Mouse (Mus musculus) thymus, postnatal 36 days (tissue): ENCODE data around the gene Prr15.

Experiments
- DNase-seq, 2 experiments: peaks; one replicate each; pipeline ENCODE4 v3.0.0; 2022; ENCODE audit warnings: mixed read lengths in 2 of 2

The Prr15 gene

GRCm38 (mm10) chr6:54333116-54333651 is 7.5 kb downstream of the Prr15 start:
- no peak for DNase-seq

GRCm38 (mm10) chr6:54333652-54334396 is 8.2 kb downstream of the Prr15 start:
- no peak for DNase-seq

- DNase-seq: no peak
Observed at GRCm38 (mm10) chr6:54337321-54337720, 11.7 kb downstream of the Prr15 start.

- no peak for DNase-seq
Observed at GRCm38 (mm10) chr6:54341133-54341532, 15.5 kb downstream of the Prr15 start.

- no peak for DNase-seq
Observed at GRCm38 (mm10) chr6:54342223-54342622, 16.6 kb downstream of the Prr15 start.

- no peak for DNase-seq
Observed at GRCm38 (mm10) chr6:54351860-54352259, 26.2 kb downstream of the Prr15 start.

- DNase-seq: no peak
Observed at GRCm38 (mm10) chr6:54352931-54353690, 27.5 kb downstream of the Prr15 start.

- no peak for DNase-seq
Observed at GRCm38 (mm10) chr6:54353698-54354097, 28.1 kb downstream of the Prr15 start.

- no peak for DNase-seq
Observed at GRCm38 (mm10) chr6:54355626-54356025, 30.0 kb downstream of the Prr15 start.

GRCm38 (mm10) chr6:54362526-54363324 is 37.1 kb downstream of the Prr15 start:
- no peak for DNase-seq

GRCm38 (mm10) chr6:54364406-54365136 is 38.9 kb downstream of the Prr15 start:
- DNase-seq: no peak

GRCm38 (mm10) chr6:54366607-54367006 is 41.0 kb downstream of the Prr15 start:
- DNase-seq: no peak

- DNase-seq: peak in 1 of 2 experiments; percentile 5
Observed at GRCm38 (mm10) chr6:54368071-54368470, 42.4 kb downstream of the Prr15 start.

- no peak for DNase-seq
Observed at GRCm38 (mm10) chr6:54369913-54370542, 44.4 kb downstream of the Prr15 start.

GRCm38 (mm10) chr6:54371874-54372273 is 46.2 kb downstream of the Prr15 start:
- DNase-seq: no peak

GRCm38 (mm10) chr6:54379356-54379755 is 53.7 kb downstream of the Prr15 start:
- no peak for DNase-seq
